Mouse (Mus musculus): ENCODE measurements around the gene Ccdc146. TPM values are rescaled to one million over a fixed set of nuclear protein-coding genes. Genes with fewer than 3 reads are reported as not detected.

The Ccdc146 gene
- polyA plus RNA-seq (2012; rRNA removed) = 0.97 and 1.3 TPM in 2 replicates

DNA sequence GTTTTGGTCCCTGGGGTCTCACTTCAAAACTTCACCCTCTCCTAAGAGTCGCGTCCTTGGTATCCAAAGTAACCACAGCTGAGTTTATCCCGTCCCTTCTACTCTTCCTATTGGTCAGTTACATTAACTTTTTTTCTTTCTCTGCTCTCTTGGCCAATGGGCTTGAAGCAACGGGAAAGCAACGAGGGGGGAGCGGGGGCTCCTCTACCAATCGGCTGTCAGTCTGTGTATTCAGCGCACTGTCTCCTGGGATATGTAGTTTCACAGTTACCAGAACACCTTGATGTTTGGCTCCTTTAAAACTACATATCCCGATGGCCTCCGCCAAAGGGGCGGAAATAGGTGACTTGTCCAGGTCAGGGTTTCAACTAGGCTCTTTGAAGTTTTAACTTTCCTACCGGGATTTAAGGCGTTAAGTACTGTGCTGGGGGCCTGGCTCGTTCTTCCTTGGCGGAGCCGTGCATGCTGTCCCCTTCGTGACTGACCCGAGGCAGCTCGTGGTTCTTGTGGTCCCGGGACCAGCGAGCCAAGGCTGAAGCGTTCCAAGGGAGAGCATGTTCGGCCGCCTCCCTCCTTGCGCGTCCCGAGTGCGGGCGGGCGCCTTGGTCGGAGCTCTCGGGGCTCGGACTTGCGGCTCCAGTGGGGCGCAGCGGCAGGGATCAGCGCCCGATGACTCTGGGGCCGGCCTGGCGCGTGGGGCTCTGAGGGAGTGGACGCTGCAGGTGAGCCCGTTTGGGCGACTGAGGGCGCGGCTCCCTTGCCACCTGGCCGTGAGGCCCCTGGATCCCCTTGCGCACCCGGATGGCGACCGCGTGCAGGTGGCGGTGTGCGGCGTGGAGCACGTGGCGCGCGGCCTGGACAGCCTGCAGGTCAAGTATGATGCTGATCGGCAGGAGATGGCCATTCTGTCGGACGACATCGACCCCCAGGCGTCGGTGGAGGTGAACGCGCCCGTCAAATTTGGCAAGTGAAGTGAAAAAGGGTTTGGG lies at the start of gene Ccdc146, which contains the start of gene Fam185a:
Gene Ccdc146 (minus strand): TSS at position 64 of the 989 bp plus-strand sequence.
Gene Fam185a (plus strand): TSS at position 345 of the 989 bp plus-strand sequence.
- WGBS = under 1% methylated on average over 68 of the region's 68 CpGs
- peak; percentile 84 for DNase-seq
- Histone ChIP-seq H3K4me3 (replicated peaks; ENCODE audit: extremely low read depth, low read depth, low read length) (peak within 1 kb of the TSS; percentile 99), H3K4me1 (ENCODE audit: control insufficient read depth, insufficient read depth, low read length) (peaks cover 5% of the 10 kb centered on the region)
- no peak for TF ChIP-seq CTCF (IDR thresholded peaks at IDR 0.05; ENCODE audit: insufficient read depth, low read length)
- 0 out of 2 replicates have a peak, but pooled peaks have one; percentile 15 for TF ChIP-seq POLR2A (IDR thresholded peaks at IDR 0.05; ENCODE audit: borderline replicate concordance, extremely low read depth, low read depth, low read length)

DNA sequence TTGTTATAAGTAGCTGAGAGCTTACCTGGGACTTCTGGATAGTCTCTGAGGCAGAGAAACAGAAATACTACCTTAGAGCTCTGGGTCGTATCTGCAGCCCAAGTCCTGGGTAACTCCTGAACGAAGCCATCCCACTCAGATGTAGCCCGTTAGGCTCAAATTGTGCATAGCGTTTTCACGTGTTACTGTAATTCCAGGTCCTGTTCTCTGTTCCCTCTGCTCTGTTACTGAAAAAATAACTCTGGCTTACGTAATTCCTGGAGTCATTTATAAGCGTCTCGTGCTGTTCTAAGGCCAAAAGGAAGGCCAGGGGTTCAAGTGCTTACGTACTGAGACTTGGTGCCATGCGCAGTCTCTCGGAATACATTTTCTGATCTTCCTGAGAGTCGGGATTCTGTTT lies 43.6 kb upstream of the Ccdc146 start:
- no peak overlapping the region for H3K4me3 ChIP-seq (replicated peaks; ENCODE audit: extremely low read depth, low read depth, low read length)
- 87% methylated on average over 12 of the region's 12 CpGs for WGBS
- no peak for DNase-seq
- TF ChIP-seq CTCF (IDR thresholded peaks at IDR 0.05; ENCODE audit: insufficient read depth, low read length) = no peak
- no peaks in the 10 kb centered on the region for H3K4me1 ChIP-seq (ENCODE audit: control insufficient read depth, insufficient read depth, low read length)

DNA sequence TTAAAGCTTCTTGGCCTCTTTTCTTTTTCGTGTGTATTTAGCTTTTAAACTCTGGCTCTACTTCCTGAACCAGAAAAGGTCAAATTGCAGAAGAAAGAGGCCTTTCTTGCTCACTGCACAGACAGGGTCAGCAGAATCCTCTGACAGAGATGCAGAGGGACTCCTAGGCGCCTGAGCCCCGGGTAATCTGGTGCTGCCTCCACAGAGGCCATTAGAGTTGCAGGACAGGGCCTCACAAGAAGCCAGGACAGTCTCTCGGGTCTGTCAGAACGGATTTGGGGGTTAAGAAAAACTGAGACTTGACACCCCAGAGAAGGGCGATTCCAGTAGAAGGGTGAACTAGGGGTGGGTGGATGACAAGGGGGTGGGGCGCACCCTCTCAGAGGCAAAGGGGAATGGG lies 42.9 kb upstream of the Ccdc146 start:
- 68% methylated on average over 7 of the region's 7 CpGs for WGBS
- Histone ChIP-seq H3K4me1 (ENCODE audit: control insufficient read depth, insufficient read depth, low read length) (no peaks in the 10 kb centered on the region), H3K4me3 (replicated peaks; ENCODE audit: extremely low read depth, low read depth, low read length) (no peak overlapping the region)
- no peak for TF ChIP-seq CTCF (IDR thresholded peaks at IDR 0.05; ENCODE audit: insufficient read depth, low read length)
- TF ChIP-seq POLR2A (IDR thresholded peaks at IDR 0.05; ENCODE audit: borderline replicate concordance, extremely low read depth, low read depth, low read length) = no peak
- DNase-seq = no peak

DNA sequence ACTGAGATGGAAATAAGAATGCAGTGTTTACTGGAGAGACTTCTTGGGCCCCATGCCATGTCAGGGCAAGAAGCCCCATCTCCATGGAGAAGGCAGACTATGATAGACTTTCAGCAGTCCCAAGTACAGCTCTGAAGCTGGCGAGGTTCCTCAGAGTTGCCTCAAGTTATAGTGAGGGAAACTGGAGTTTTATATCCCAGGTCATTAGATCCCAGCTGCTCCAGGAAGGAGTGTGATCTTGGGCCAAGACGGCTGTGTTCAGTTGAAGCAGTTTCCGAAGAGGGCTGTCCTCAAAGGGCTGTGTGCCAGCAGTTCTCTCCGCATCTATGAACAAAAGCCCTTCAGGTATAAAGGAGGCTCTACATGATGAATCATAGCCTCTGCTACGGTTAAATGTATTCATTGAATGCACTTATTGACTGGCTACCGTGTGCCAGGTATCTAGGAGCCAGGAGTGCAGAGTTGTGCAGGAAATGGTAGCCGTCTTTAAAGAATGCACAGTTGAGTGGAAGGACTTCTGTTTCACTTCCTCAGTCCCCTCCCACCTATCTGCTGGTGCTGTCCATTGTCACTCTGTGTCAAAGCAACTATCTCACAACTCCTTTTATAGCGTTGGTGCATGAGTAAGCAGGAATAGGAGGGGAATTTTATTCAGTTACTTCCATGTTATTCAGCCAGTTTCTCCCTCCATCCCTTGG lies 16.5 kb upstream of the Ccdc146 start:
- TF ChIP-seq POLR2A (IDR thresholded peaks at IDR 0.05; ENCODE audit: borderline replicate concordance, extremely low read depth, low read depth, low read length) = no peak
- no peak for TF ChIP-seq CTCF (IDR thresholded peaks at IDR 0.05; ENCODE audit: insufficient read depth, low read length)
- no peak overlapping the region for H3K4me3 ChIP-seq (replicated peaks; ENCODE audit: extremely low read depth, low read depth, low read length)
- peak; percentile 11 for DNase-seq
- H3K4me1 ChIP-seq (ENCODE audit: control insufficient read depth, insufficient read depth, low read length) = peaks cover 11% of the 10 kb centered on the region
- WGBS = 25% methylated on average over 8 of the region's 8 CpGs

DNA sequence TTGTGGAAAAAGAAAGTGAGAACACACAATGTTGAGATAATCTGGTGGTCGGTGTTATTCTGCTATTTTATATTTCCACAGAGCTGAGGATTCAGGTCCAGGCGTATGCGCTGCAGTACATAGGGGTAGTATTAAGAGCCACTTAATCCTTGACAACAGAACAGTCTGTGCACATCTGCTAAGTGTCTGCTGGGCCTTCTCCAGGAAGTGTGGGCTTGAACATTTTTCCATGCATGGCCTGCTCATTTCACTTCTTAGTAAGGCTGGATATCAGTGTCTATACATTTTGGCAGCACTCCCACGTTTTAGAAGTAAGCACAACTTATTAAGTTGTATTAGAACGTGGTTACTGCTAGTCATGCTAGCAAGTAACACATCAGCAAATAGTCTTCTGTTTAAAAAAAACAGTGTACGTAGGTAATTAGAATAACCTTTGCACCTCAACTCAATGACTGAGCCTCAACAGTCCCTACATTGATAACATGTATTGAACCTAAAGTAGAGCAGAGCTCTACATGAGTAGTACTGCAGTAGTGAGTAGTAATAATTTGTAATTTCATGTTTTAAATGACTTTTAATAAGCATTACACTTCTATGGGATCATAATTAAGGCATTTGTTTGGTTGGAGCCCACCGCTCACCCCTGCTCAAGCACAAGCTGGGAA lies 15.1 kb upstream of the Ccdc146 start:
- Histone ChIP-seq H3K4me1 (ENCODE audit: control insufficient read depth, insufficient read depth, low read length) (peaks cover 11% of the 10 kb centered on the region), H3K4me3 (replicated peaks; ENCODE audit: extremely low read depth, low read depth, low read length) (no peak overlapping the region)
- 81% methylated on average over 7 of the region's 7 CpGs for WGBS
- DNase-seq = no peak
- TF ChIP-seq POLR2A (IDR thresholded peaks at IDR 0.05; ENCODE audit: borderline replicate concordance, extremely low read depth, low read depth, low read length) (no peak), CTCF (IDR thresholded peaks at IDR 0.05; ENCODE audit: insufficient read depth, low read length) (no peak)

DNA sequence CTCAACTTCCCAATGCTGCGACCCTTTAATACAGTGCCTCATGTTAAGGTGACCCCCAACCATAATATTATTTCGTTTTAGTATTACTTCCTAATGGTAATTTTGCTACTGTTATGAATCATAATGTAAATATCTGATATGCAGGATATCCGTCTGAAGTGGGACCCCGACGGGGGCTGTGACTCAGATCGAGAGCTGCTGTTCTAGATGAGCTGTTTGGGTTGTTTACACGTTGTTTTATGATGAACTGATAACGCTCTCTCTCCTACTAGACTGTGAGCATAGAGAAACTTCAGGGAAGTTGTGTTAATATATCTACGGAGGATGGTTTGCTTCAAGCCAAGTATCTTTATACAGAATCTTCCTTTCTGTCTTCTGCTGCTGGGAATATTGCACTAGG lies 14.0 kb upstream of the Ccdc146 start:
- WGBS = 53% methylated on average over 9 of the region's 9 CpGs
- DNase-seq = no peak

DNA sequence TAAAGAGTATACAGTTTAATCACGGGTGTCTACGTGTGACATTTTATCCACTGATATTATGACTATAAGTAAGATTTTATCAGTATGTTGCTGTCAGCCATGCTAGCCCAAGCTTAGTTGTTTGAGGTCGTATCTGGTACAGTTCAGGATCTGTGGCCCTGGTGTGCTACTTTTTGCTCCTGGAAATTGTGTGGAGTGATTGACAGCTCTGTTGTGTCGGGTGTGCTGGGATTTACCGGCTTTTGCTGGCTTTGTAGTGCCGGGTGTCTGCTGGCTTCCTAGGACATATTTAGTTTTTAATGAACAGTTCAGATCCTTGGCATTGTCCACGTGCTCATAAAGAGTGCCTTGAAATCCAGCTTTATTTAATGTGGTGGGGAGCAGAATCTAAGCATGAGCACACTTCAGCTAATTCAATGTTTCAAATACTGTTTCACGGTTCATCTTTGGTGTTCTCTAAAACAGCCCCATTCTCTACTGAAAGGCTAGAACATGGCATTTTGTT lies 12.0 kb upstream of the Ccdc146 start:
- TF ChIP-seq POLR2A (IDR thresholded peaks at IDR 0.05; ENCODE audit: borderline replicate concordance, extremely low read depth, low read depth, low read length) (no peak), CTCF (IDR thresholded peaks at IDR 0.05; ENCODE audit: insufficient read depth, low read length) (no peak)
- WGBS = 60% methylated on average over 8 of the region's 8 CpGs
- DNase-seq = no peak

More for the DNA sequence above, 14.0 kb upstream of the Ccdc146 start:
- Histone ChIP-seq H3K4me3 (replicated peaks; ENCODE audit: extremely low read depth, low read depth, low read length) (no peak overlapping the region), H3K4me1 (ENCODE audit: control insufficient read depth, insufficient read depth, low read length) (peaks cover 11% of the 10 kb centered on the region)
- TF ChIP-seq CTCF (IDR thresholded peaks at IDR 0.05; ENCODE audit: insufficient read depth, low read length) (no peak), POLR2A (IDR thresholded peaks at IDR 0.05; ENCODE audit: borderline replicate concordance, extremely low read depth, low read depth, low read length) (no peak)

DNA sequence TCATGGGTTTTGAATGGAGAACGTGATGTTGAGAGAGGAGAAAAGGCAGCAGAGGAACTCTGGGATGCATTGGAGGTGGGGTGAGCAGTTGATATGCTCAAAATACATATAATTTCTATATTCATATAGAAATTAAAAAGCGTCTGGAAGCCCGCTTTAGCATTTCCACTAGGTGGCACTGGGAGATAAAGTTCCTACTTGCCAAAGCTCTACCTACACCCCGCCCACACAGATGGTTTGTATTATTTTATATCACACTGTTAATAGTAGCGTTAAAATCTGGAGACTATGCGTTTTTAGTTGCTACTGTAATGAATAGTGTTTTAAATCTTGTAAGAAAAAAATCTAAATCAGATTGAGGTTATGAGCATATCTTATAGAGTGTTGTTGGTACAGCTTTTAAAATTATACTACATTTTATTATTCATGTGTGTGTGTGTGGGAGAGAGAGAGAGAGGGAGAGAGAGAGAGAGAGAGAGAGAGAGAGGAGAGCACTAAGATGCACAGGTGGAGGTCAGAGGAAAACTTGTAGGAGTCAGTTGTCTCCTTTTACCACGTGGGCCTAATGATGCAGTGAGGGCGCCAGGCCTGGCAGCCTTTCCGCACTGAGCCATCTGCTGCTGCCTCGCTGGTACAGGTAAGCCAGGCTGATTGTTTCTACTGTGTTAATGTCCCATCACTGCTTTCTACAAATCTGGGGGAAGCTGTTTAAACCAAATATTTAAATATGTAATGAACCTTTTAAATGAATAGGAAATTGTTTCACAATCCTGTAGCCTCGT lies 9.9 kb upstream of the Ccdc146 start:
- TF ChIP-seq CTCF (IDR thresholded peaks at IDR 0.05; ENCODE audit: insufficient read depth, low read length) (0 out of 2 replicates have a peak, but pooled peaks have one; percentile 4), POLR2A (IDR thresholded peaks at IDR 0.05; ENCODE audit: borderline replicate concordance, extremely low read depth, low read depth, low read length) (no peak)
- 65% methylated on average over 11 of the region's 11 CpGs for WGBS

More for the DNA sequence above, 12.0 kb upstream of the Ccdc146 start:
- Histone ChIP-seq H3K4me3 (replicated peaks; ENCODE audit: extremely low read depth, low read depth, low read length) (no peak overlapping the region), H3K4me1 (ENCODE audit: control insufficient read depth, insufficient read depth, low read length) (peaks cover 10% of the 10 kb centered on the region)

More for the DNA sequence above, 9.9 kb upstream of the Ccdc146 start:
- DNase-seq = no peak
- Histone ChIP-seq H3K4me3 (replicated peaks; ENCODE audit: extremely low read depth, low read depth, low read length) (no peak overlapping the region), H3K4me1 (ENCODE audit: control insufficient read depth, insufficient read depth, low read length) (peaks cover 2% of the 10 kb centered on the region; the same call in 1 of the 2 replicates)

Data from lung, adult 2 months (tissue).